Mouse (Mus musculus) midbrain, postnatal 0 days (tissue): ENCODE results near the gene Vmn1r4. TPM values are rescaled to one million over a fixed set of nuclear protein-coding genes. Genes with fewer than 3 reads are reported as not detected.
A peak's percentile ranks its signal among the peaks of the same experiment; 100 is the strongest.

Experiments
- ATAC-seq: fragments of 200-750 bp; cut with Nextera tagmentation; 2 replicates; pipeline ENCODE4 v1.8.0; 2017; ENCODE audit warnings: moderate number of reproducible peaks, mild to moderate bottlenecking, moderate TSS enrichment, moderate library complexity; ENCODE audit not compliant: low FRiP score
- DNase-seq: peaks from one replicate; pipeline ENCODE4 v3.0.0-alpha.2; 2015; ENCODE audit warnings: low spot score
- H3K27ac ChIP-seq: fragments of 300-500 bp; sonication (generic); 2 replicates; pipeline ENCODE4 v1.5.1; 2014; ENCODE audit warnings: low read depth, mild to moderate bottlenecking, low read length, mixed read lengths
- H3K27me3 ChIP-seq: fragments of 300-500 bp; sonication (generic); 2 replicates; pipeline ENCODE4 v1.6.1; 2014; ENCODE audit warnings: low read length, control low read depth, mixed read lengths; ENCODE audit not compliant: insufficient read depth
- H3K36me3 ChIP-seq: fragments of 300-500 bp; sonication (generic); 2 replicates; pipeline ENCODE4 v1.6.1; 2014; ENCODE audit warnings: low read length, control low read depth, mixed read lengths; ENCODE audit not compliant: insufficient read depth
- H3K4me1 ChIP-seq: fragments of 300-500 bp; sonication (generic); 2 replicates; pipeline ENCODE4 v1.6.1; 2014; ENCODE audit warnings: mild to moderate bottlenecking, control low read depth, antibody characterized with exemption, low read length, mixed read lengths; ENCODE audit not compliant: insufficient read depth
- H3K4me2 ChIP-seq: fragments of 300-500 bp; sonication (generic); 2 replicates; pipeline ENCODE4 v1.6.1; 2014; ENCODE audit warnings: low read depth, mild to moderate bottlenecking, low read length, mixed read lengths; ENCODE audit not compliant: poor library complexity, severe bottlenecking
- H3K4me3 ChIP-seq: fragments of 300-500 bp; sonication (generic); 2 replicates; pipeline ENCODE4 v1.5.1; 2014; ENCODE audit warnings: low read depth, mild to moderate bottlenecking, low read length, moderate library complexity
- H3K9ac ChIP-seq: fragments of 300-500 bp; sonication (generic); replicated peaks from 2 replicates; pipeline ENCODE4 v1.6.1; 2014; ENCODE audit warnings: mild to moderate bottlenecking, low read length, moderate library complexity, mixed read lengths; ENCODE audit not compliant: poor library complexity, severe bottlenecking
- H3K9me3 ChIP-seq: fragments of 300-500 bp; sonication (generic); 2 replicates; pipeline ENCODE4 v1.6.1; 2016; ENCODE audit warnings: low read length, control low read depth
- CTCF ChIP-seq: IDR thresholded peaks from 2 replicates; pipeline ENCODE4 v1.5.1; 2016; ENCODE audit warnings: antibody characterized with exemption, mild to moderate bottlenecking
- WGBS: fragments of 180-500 bp; shearing (Covaris S2); extraction: QIAGEN DNeasy Blood & Tissue Kit; methylation state at CpG from one replicate; pipeline ENCODE4 v1.1.7; 2014; 5-methylcytosine and 5-hydroxymethylcytosine counted together
- polyA plus RNA-seq: library from polyadenylated mRNA; unstranded; fragments of >200 nt; fragmentation: Nextera tagmentation; extraction: Ambion mirVana; gene quantifications from 2 replicates; pipeline ENCODE4 v1.2.1, GENCODE M21; 2015
- total RNA-seq: library from RNA; depleted of rRNA; stranded (reverse); fragments of >200 nt; gene quantifications from 2 replicates; pipeline ENCODE4 v1.2.3, GENCODE M21; 2014

The Vmn1r4 gene
- total and polyA plus RNA-seq, 2 experiments from 2014 or later = 0.33 to 0.46 TPM

DNA sequence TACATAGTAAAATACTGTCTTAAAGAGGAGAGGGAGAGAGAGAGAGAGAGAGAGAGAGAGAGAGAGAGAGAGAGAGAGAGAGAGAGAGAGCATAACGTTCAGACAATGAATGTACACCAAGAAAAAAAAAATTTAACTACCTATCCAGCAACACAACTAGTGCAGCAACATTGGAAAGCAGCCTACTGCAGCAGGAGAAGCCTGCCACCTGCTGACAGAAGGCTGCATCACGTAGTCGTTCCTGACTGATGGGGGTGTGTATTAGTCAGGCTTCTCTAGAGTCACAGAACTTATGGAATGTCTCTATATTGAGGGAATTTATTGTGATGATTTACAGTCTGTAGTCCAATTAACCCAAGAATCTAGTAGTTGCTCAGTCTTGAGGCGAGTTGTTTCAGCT, 14.9 kb upstream of the Vmn1r4 start:
- DNase-seq (peak; percentile 58), ATAC-seq (no peak)
- Histone ChIP-seq H3K4me3 (no peak overlapping the region), H3K36me3 (no peaks in the 10 kb centered on the region), H3K4me2 (no peak overlapping the region), H3K27me3 (no peaks in the 10 kb centered on the region), H3K9me3 (no peaks in the 10 kb centered on the region), H3K4me1 (peaks cover 2% of the 10 kb centered on the region; the same call in 1 of the 2 replicates), H3K9ac (no peak overlapping the region), H3K27ac (no peak overlapping the region)
- peak; percentile 80 for TF ChIP-seq CTCF
- 9% methylated on average over 4 of the region's 4 CpGs for WGBS

DNA sequence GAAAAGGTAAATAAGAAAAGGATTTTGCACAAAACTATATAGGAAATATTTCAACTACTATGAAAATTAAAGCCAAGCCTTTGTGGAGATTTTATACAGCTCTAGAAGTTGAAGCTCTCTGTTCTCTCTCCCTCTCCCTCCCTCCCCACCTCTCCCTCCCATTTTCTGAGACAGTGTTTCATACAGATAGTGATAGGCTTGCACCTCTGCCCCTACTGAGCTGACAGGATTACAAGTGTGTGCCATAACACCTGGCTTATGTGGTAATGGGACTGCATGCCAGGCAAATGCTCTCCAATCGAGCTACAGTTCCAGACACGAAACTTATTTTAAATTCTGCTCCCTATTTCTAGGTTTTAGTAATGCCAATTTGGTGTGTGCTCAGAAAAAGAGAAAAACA, 12.9 kb upstream of the Vmn1r4 start:
- 75% methylated on average over 2 of the region's 2 CpGs for WGBS

DNA sequence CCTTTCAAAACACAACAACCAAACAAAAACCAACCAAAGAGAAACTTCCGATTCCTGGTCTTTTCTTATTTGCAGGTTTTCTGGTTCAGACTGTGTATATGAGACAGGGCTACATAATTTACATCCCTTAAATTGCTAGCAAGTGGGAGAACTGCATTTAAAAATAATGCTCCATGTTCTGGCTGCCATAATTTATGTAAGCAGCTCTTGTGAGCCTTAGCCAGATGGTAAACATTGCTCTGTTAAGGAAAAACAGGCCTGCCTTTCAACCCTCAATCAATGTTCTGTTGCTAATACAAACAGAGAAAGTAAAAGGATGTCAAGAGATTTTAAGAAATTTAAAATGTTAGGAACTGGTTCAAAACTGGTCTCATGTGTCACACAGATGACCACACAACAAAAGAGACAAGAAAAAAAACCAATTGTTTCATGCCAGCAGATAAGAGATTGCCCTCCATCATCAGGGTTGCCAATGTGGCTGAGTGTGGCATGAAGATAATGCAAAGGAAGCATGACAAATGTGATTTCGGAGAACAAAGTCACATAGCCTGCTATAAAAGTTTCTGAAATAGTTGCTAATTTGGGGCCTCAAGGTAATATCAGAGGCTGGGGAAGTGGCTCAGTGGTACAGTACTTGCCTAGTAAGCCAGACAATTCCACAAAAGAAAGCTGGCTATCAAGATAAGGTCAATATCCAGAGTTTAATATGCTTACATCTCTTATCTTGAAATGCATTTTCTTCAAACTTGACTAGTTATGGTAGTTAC, 10.5 kb upstream of the Vmn1r4 start:
- Histone ChIP-seq H3K4me2 (no peak overlapping the region), H3K27ac (no peak overlapping the region), H3K4me3 (no peak overlapping the region), H3K9me3 (no peaks in the 10 kb centered on the region), H3K27me3 (no peaks in the 10 kb centered on the region), H3K9ac (no peak overlapping the region), H3K36me3 (no peaks in the 10 kb centered on the region), H3K4me1 (peaks cover 2% of the 10 kb centered on the region; the same call in 1 of the 2 replicates)
- TF ChIP-seq CTCF = no peak
- ATAC-seq (no peak), DNase-seq (no peak)
- WGBS = 67% methylated on average over 2 of the region's 2 CpGs

More for the DNA sequence above, 12.9 kb upstream of the Vmn1r4 start:
- no peak for ATAC-seq
- DNase-seq = no peak
- Histone ChIP-seq H3K36me3 (no peaks in the 10 kb centered on the region), H3K27me3 (no peaks in the 10 kb centered on the region), H3K4me3 (no peak overlapping the region), H3K4me2 (no peak overlapping the region), H3K4me1 (peaks cover 2% of the 10 kb centered on the region; the same call in 1 of the 2 replicates), H3K27ac (no peak overlapping the region), H3K9ac (no peak overlapping the region), H3K9me3 (no peaks in the 10 kb centered on the region)
- no peak for TF ChIP-seq CTCF

DNA sequence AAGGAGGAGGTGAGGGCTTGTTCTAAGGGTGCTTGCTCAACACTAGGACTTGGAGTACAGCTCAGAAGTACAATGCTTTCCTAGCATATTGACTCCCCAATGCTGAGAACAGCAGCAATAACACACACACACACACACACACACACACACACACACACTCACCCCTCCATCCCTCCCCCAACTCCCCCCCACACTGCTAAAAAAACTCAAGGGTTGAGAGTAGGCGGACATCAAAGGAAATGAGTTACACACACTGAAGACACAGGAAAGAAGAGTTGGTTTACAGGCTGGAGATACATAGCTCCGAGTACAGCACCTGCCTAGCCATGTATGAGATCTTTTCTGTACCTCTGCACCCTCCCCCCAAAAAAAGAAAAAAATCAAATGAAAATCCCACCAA, 7.5 kb upstream of the Vmn1r4 start:
- 88% methylated on average over 2 of the region's 2 CpGs for WGBS
- Histone ChIP-seq H3K4me3 (no peak overlapping the region), H3K9me3 (no peaks in the 10 kb centered on the region), H3K36me3 (no peaks in the 10 kb centered on the region), H3K4me1 (peaks cover 2% of the 10 kb centered on the region; the same call in 1 of the 2 replicates), H3K27me3 (no peaks in the 10 kb centered on the region), H3K27ac (no peak overlapping the region), H3K9ac (no peak overlapping the region), H3K4me2 (no peak overlapping the region)
- DNase-seq (no peak), ATAC-seq (no peak)
- TF ChIP-seq CTCF = no peak

DNA sequence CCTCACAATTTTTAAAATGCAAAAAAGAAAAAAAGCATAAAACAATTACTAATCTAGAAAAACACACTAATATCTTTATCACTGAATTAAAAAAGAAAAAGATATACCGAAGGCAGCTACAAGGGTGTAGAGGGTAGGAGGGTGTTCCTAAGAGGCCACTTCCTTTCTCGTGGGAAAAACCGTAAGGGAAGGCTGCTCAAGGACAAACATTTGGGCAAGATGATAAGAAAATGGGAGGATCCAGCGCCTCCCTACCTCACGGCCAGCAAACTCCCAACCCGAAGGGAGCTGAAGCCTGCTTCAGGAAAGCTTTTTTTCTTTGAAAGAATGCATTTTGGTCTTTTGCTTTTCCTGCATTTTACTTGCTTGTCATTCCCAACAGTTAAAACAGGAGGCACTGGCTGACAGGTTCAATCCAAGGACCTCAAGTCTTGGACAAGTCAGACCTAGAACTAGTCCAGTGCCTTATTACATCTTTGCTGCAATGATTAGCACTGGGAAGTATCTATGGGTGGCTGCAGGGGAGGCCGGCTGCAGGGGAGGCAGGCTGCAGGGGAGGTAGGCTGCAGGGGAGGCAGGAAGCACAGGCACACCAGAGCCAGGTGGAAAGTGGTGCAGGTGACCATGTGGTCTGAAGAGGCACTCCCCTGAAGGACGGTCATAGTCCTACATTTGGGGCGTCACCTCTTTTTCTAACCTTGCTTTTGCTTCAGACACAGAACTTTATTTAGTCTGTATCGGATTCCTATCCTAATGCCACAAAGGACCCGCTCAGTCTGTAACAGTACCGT, 6.0 kb upstream of the Vmn1r4 start:
- 83% methylated on average over 12 of the region's 12 CpGs for WGBS
- no peak overlapping the region for H3K27ac ChIP-seq
- H3K4me1 ChIP-seq = peaks cover 6% of the 10 kb centered on the region; the same call in 1 of the 2 replicates
- DNase-seq (no peak), ATAC-seq (no peak)
- no peak for TF ChIP-seq CTCF
- no peak overlapping the region for H3K9ac ChIP-seq
- no peak overlapping the region for H3K4me2 ChIP-seq
- no peaks in the 10 kb centered on the region for H3K36me3 ChIP-seq
- H3K9me3 ChIP-seq = no peaks in the 10 kb centered on the region
- no peaks in the 10 kb centered on the region for H3K27me3 ChIP-seq
- H3K4me3 ChIP-seq = no peak overlapping the region
